Mouse (Mus musculus): ENCODE results near the gene Mxi1.
A peak's percentile ranks its signal among the peaks of the same experiment; 100 is the strongest.

Gene Mxi1

GRCm38 (mm10) chr19:53310348-53310747 is at the start of gene Mxi1:
Gene Mxi1 (plus strand): TSS chr19:53310518.
- DNase-seq (ENCODE audit: low read depth, low spot score): peak; percentile 90

- no peak for DNase-seq (ENCODE audit: low read depth, low spot score)
These were observed 49.5 kb upstream of the Mxi1 start for GRCm38 (mm10) chr19:53260828-53261227.

GRCm38 (mm10) chr19:53262061-53262460 is 48.3 kb upstream of the Mxi1 start:
- DNase-seq (ENCODE audit: low read depth, low spot score): no peak

- DNase-seq (ENCODE audit: low read depth, low spot score): no peak
These were observed 46.2 kb upstream of the Mxi1 start for GRCm38 (mm10) chr19:53263859-53264733.

GRCm38 (mm10) chr19:53264821-53265727 is 45.2 kb upstream of the Mxi1 start:
- no peak for DNase-seq (ENCODE audit: low read depth, low spot score)

GRCm38 (mm10) chr19:53267305-53267704 is 43.0 kb upstream of the Mxi1 start:
- DNase-seq (ENCODE audit: low read depth, low spot score): no peak

- DNase-seq (ENCODE audit: low read depth, low spot score): no peak
These were observed 37.1 kb upstream of the Mxi1 start for GRCm38 (mm10) chr19:53273055-53273722.

- no peak for DNase-seq (ENCODE audit: low read depth, low spot score)
These were observed 36.4 kb upstream of the Mxi1 start for GRCm38 (mm10) chr19:53273781-53274428.

- no peak for DNase-seq (ENCODE audit: low read depth, low spot score)
These were observed 35.1 kb upstream of the Mxi1 start for GRCm38 (mm10) chr19:53275204-53275603.

GRCm38 (mm10) chr19:53276902-53277707 is 33.2 kb upstream of the Mxi1 start:
- no peak for DNase-seq (ENCODE audit: low read depth, low spot score)

GRCm38 (mm10) chr19:53278491-53279415 is 31.6 kb upstream of the Mxi1 start:
- no peak for DNase-seq (ENCODE audit: low read depth, low spot score)

- no peak for DNase-seq (ENCODE audit: low read depth, low spot score)
These were observed 30.1 kb upstream of the Mxi1 start for GRCm38 (mm10) chr19:53280254-53280653.

- DNase-seq (ENCODE audit: low read depth, low spot score): no peak
These were observed 27.7 kb upstream of the Mxi1 start for GRCm38 (mm10) chr19:53282571-53282970.

GRCm38 (mm10) chr19:53283742-53284141 is 26.6 kb upstream of the Mxi1 start:
- no peak for DNase-seq (ENCODE audit: low read depth, low spot score)

- no peak for DNase-seq (ENCODE audit: low read depth, low spot score)
These were observed 25.8 kb upstream of the Mxi1 start for GRCm38 (mm10) chr19:53284268-53285208.

GRCm38 (mm10) chr19:53296331-53297254 is 13.7 kb upstream of the Mxi1 start:
- no peak for DNase-seq (ENCODE audit: low read depth, low spot score)

- DNase-seq (ENCODE audit: low read depth, low spot score): no peak
These were observed 11.0 kb upstream of the Mxi1 start for GRCm38 (mm10) chr19:53299156-53299828.

Measured in forelimb bud, embryonic 11.5 days (tissue).